Mouse (Mus musculus): ENCODE results near the gene Zfp950. TPM values are rescaled to one million over a fixed set of nuclear protein-coding genes. Genes with fewer than 3 reads are reported as not detected.

Zfp950 gene
- total RNA-seq, 2 experiments from 2014 or later: 29.4 to 39.3 TPM

DNA sequence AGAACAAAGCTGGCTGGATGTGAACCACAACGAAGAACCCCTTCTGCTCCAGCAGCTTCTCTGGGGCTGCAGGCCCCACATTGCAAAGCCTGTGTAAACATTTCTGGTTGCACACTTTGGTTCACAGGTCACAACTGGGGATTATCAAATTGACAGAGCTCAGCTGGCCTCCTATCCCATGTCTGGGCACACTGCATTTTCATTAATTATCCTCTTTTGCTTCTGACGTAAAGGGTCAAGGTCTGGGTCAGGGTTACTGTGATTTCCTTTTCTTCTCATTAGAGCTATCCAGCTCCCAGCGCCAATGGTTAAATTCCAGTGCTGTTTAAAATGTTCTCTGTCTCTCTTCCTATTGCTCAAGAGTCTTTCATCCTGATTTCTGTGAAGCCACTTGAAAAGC, 83.1 kb downstream of the Zfp950 start:
- no peak for ATAC-seq (ENCODE audit: poor library complexity, severe bottlenecking)

DNA sequence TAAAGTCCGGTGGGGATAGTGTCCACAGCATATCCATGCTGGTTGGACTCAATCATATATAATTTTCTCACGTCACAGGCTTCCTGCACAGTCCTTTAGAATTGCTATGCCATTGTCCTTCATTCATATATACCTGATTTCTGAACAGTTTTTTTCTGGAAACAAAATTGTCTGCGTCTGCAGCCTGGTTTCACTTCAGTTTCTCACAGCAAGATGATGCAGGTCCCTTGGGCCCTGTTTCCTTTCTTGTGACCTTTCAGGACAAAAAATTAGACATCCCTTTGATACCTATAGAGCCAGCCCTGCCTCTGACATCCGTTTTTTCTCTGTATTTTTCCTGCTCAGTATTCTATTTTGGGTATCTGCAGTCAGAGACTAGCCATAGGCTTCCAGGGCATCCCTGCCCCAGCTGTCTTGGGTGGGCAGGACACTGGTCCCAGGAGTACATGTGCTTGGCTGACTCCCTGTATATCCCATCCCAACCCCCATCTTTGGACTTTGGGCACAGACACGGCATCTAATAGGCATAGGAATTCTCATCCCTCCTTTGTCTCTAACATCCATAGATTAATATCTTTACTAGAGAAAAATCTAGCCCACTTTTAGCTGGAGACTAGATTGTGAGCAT, 83.7 kb downstream of the Zfp950 start:
- no peak for ATAC-seq (ENCODE audit: poor library complexity, severe bottlenecking)

DNA sequence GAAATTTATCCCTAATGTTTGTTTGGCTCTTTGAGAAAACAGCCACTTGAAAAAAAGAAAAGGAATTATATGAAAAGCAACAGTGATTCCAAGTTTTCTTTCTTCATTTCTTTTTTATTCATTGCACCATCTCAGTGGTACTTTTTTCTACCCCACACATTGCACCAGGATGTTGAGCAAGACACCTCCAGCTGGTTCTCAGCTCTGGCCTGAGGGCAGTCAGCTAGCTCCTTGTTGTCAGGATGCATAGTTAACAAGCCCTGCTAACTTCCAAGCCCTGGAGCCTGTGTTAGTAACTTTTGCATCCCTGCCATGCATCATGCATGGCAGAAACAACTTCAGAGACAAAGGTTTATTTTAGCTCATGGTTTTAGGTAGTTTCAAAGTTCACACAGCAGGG, 87.9 kb downstream of the Zfp950 start:
- peak; percentile 73 for ATAC-seq (ENCODE audit: poor library complexity, severe bottlenecking)

DNA sequence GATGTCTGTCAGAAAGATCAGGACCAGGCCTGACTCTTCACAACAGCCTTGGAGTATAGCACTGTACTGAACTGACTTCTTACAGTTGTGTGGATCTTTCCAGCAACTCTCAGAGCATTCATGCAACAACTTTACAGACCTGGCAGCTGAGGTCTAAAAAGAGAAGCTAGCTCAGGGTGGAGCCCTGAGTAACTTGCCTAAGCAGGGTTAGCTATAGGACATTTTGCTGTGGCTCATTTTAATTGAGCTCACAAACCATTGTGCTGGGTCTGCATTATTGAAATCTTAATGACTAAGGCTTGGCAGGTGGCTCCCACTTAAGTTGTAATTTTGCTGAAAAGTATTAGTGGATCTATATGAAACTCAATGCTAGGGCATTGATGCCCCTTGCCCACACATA, 88.6 kb downstream of the Zfp950 start:
- peak; percentile 69 for ATAC-seq (ENCODE audit: poor library complexity, severe bottlenecking)

DNA sequence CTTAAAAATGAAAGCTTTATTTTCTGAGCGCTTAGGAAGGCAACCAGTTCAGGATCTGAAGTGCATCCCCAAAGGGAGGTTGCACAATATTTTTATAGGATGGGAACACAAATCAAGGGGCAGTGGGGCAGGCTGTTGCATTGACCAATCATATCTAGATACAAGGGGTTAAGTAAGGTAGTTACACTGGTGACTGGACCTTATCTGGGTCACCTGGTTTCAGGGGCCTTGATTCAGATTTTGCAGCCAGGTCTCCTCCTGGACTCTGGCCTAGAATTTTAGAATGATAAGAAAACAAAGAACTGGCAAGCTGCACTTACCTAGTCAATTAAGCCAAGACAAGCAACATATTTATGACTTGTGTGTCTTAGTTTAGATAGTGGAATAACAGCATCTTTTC, 89.5 kb downstream of the Zfp950 start:
- ATAC-seq (ENCODE audit: poor library complexity, severe bottlenecking): no peak

DNA sequence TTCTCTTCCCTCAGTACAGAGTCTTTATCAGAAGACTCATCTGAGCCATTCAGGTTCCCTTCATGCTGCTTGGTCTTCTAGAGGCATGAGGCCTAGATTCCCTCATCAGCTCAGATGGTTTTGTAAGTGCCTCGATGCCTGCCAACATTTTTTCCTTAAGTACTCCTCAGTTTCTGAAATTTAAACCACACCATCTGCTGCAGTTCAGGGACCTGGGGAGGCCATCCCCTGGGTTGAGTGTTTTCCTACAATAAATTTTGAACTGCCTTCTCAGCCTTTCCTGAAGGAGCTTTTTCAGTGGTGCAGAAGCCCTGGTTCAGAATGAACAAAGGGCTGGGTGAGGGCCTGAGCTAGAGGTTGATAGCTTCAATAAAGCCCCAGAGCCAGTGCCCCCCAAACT, 91.2 kb downstream of the Zfp950 start:
- ATAC-seq (ENCODE audit: poor library complexity, severe bottlenecking): no peak

DNA sequence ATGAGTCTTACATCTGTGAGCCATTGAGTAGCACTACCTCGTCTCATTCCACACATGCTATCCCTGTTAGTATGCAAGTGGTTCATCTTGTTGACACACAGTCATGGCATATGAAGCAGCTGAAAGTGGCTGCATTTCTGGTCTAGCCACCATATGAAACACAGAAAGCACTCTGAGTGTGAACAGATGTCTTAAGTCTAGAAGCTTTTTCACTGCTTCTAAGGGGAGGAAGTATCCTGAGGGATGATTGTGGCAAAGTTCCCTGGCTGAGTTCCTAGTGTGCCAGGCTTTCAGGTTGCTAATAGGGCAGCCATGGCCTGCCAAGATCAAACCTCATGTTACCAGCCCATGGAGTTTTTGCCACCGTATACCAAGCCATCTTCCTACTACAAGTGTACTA, 92.0 kb downstream of the Zfp950 start:
- ATAC-seq (ENCODE audit: poor library complexity, severe bottlenecking): no peak

DNA sequence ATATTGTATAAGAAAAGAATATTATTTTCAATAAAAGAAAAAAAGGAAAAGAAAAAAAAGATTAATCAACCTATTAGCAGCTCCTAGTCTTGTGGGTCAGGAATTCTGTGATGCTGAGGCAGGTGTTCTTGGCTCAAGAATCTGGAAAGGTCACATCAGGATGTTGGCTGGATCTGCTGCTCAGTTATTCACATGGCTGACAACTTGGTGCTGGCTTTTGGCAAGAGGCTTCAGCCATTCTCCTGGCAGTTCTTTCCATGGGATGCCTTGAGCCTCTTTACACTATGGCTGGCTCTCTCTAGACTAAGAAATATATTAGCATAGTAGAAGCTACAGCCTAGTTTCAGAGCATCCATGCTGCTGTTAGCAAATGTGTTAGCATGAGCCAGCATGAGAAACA, 101.5 kb downstream of the Zfp950 start:
- ATAC-seq (ENCODE audit: poor library complexity, severe bottlenecking): no peak

DNA sequence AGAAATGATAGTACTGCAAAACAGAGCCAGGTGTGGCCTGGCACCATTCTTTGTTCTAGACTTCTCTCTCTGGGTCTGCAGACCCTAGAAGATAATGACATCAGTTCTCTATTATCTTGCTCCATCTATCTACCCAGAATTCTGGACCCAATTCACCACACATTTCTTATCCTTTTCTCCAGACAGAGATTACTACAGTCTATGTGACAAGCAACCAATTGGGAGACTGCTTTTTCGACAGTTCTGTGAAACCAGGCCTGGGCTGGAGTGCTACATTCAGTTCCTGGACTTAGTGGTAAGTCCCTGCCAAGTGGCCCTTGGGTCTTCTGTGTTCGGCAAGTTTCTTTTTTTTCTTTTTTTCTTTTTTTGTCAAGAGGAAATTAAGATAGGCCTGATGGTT, 109.1 kb downstream of the Zfp950 start:
- ATAC-seq (ENCODE audit: poor library complexity, severe bottlenecking): no peak

DNA sequence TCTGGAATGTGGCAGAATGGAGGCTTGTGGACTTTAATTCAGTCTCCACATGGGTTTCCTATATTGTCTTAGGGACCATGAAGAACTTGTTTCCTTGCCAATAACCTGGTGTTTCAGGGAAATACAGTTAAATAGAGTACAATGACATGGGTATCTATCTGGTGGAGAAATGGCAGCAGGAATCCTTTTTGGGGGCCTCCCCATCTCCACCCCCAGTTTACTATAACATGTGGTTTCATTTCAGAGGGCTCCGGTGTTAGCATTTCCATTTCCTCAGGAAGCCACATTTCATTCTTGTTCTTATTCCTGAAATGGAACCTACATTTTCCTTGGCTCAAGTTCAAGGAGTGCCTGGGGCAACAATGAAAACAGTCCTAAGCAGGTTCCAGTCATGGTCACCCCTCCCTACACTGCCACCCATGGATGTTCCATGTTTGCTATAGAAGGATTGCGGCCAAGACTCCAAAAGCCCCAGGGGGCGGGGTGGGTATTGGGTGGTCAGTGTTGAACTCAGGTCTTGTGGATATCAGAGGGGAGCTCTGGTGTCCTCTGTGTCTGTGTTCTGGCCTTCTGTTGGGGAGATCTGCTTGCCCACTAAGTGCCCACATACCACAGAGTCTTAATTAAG, 118.6 kb downstream of the Zfp950 start:
- ATAC-seq (ENCODE audit: poor library complexity, severe bottlenecking): no peak

DNA sequence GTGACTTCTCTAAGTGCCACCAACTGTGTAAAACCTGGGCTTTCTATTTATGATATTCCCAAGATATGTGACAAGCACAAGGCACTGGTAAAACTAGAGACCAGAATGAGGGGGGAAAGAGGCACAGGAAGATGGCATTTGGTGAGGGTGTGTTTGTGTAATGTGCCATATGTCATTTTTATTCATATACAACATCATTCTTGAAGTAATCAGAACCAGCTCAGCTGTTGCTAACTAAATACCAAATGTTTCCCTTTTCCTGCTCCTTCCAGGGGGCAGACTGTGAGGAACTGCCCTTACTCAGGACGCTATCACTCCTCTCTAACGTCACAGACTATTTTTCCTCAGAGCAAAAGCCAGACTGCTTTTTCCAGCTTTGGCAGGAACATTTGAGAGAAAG, 119.1 kb downstream of the Zfp950 start:
- ATAC-seq (ENCODE audit: poor library complexity, severe bottlenecking): no peak

DNA sequence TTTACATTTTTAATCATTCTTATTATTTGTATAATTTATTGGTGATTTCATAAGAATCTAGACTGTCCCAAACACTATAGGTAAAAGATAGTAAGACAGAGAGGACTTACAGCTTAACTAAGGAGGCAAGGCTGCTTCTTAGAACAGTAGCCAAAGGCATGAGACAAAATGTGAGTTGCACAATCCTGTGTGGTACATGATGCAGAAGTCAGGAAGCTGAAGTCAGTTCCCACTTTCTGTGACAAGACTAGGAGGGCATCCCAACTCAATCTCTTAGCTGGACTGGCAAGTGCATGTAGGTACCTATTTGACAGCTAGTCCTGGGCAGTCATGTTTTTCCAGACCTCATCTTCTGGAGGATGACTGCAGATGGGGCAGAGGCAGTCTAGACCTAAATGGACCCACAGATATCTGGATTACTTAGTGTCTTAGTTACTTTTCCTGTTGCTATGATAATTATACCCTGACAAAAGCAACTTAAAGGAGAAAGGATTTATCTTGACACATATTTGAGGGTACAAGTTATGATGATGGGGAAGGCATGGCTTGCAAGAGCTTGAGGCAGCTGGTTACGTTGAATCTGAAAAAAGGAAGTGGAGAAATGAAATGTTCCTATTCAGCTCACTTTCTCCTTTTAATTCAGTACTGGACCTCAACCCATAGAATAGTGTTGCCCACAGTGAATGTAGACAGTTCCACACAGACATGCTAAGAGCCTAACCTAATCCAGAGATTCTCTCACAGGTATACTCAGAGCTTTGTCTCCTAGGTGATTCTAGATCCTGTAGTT, 123.0 kb downstream of the Zfp950 start:
- ATAC-seq (ENCODE audit: poor library complexity, severe bottlenecking): peak; percentile 91

DNA sequence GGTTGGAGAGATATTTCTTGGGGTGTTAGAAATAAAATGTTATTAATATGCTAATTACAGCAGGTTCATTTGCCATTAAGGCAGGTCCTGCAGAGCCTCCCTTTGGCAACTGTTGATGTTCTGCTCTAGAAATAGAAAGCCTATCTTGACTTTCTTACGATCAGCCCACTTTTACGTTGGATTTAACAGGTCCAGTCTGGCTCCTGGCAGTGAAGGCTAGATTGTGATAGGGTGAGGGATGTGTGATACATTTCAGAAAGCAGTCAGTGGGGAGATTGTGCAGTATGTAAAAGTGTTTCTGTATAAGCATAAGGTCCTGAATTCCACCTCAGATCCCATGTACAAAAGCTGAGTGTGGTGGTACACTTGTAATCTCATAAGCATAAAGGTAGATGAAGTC, 131.4 kb downstream of the Zfp950 start:
- ATAC-seq (ENCODE audit: poor library complexity, severe bottlenecking): no peak

Other genes starting within 250 kb of the Zfp950 start
- gene Gm7102, start 35.5 kb upstream of the Zfp950 start, total RNA-seq (2015): 0.18 TPM in 1 of 2 replicates, not detected in the other
- not detected in 2 replicates for gene Gm7102, start 35.5 kb upstream of the Zfp950 start, total RNA-seq (2017)
- gene Gm6020, start 43.0 kb upstream of the Zfp950 start, total RNA-seq (2015): not detected in 2 replicates
- gene Gm6020, start 43.0 kb upstream of the Zfp950 start, total RNA-seq (2017): not detected in 2 replicates
- 415 and 460 TPM in 2 replicates for gene Csf2ra, start 87.6 kb upstream of the Zfp950 start, total RNA-seq (2015)
- 114 and 125 TPM in 2 replicates for gene Csf2ra, start 87.6 kb upstream of the Zfp950 start, total RNA-seq (2017)
- gene Gm21060, start 156.2 kb upstream of the Zfp950 start, total RNA-seq (2015): not detected in 2 replicates
- not detected in 2 replicates for gene Gm21060, start 156.2 kb upstream of the Zfp950 start, total RNA-seq (2017)

Measured in megakaryocyte, adult 5-6 weeks (primary cell).